Mouse (Mus musculus): ENCODE results near the gene Syt1. TPM values are rescaled to one million over a fixed set of nuclear protein-coding genes. Genes with fewer than 3 reads are reported as not detected.

The Syt1 gene
- total RNA-seq, 2 experiments from 2014 or later, result not detected

DNA sequence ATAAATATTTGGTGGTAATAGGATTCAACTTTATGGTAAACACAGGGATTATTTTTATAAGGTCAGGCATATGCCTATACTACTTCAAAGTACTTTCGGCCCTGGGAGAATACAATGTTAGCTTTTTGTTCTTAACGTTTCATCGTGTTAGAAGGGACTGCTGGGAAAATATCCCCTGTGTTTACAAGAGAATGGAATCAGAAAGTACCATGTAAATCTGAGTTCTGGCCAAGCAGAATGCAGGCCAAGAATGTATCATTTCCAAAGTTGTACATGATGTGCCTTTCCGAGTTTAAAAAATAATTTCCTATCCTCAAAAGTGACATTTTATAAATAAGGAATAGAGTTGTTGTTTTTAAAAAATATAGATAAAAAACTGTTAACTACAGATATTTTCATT is 121.7 kb downstream of the Syt1 start:
- no peak for ATAC-seq (replicated peaks; ENCODE audit: low FRiP score, poor library complexity, severe bottlenecking)

DNA sequence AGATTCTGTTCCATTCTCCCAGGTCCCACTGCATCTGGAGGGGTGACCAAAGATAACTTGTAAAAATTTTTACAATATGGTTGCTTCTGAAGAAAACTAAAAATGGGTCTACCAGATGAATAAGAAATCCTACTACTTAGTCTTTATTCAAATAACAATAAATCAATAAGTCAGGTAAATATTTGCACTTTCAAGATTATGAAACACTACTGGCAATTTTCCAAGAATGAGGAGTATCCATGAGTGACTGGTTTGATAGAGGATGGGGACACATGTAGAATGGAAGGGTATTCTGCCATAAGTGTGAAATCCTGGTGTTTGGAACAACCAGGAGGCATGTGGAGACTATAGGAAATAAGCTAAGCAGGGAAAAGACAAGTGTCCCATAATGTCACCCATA is 124.0 kb downstream of the Syt1 start:
- no peak for ATAC-seq (replicated peaks; ENCODE audit: low FRiP score, poor library complexity, severe bottlenecking)

DNA sequence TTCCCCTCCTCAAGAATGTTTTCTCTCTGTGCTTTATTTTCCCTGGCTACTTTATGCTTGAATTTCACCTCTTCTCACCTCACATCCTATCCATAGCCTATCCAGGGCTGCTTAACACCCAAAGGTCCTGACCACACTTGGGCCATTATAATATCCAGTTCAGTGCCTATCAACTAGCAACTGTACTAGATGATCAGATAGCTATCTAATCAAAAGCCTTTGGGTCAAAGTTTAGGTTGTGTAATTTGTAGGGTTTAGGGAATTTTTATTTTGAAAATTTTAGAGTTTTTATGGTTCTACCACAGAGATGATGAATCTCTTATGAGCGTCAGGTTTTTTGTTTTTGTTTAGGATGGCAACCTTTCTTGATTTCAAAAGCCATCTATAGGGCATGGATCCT is 125.0 kb downstream of the Syt1 start:
- no peak for ATAC-seq (replicated peaks; ENCODE audit: low FRiP score, poor library complexity, severe bottlenecking)

- no peak for ATAC-seq (replicated peaks; ENCODE audit: low FRiP score, poor library complexity, severe bottlenecking)
Measured at GRCm38 (mm10) chr10:108884520-108884919, 126.3 kb downstream of the Syt1 start.

DNA sequence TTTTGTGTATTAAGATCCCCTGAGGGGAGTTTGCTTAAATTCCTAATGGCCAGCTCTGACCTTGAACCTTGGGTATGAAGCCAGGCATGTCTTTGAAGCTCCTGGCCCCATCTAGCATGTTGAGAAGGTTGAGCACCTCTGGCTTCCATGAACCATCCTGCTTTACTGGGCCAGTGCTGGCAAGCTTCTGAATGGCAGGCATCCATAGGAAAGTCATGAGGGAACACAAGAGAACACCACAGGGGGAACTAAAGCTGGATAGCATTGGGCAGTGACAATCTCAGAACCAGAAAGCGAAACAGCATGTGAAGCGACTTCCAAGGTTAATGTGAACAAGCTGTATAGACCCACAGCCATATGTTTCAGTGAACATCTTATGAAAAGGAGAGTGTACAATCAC is 130.4 kb downstream of the Syt1 start:
- no peak for ATAC-seq (replicated peaks; ENCODE audit: low FRiP score, poor library complexity, severe bottlenecking)

GRCm38 (mm10) chr10:108875730-108876129 is 135.1 kb downstream of the Syt1 start:
- ATAC-seq (replicated peaks; ENCODE audit: low FRiP score, poor library complexity, severe bottlenecking), result no peak

DNA sequence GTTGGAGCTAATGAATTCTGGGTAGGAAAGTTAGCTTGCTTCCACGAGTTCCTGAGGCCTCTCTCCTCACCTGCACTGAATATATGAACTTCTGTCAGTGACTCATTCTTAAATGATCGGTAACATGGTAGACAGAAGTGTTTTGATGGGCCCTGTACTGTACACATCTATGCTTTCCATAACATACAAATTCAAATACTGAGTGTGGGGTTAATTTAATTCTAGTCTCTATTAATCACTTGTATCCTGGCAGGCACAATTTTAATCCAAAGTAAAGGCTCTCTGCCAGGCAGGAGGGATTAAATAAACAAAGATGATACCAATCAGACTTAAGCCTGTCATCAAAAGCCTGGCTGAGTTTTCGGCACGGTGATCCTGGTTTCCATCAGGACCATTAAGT is 136.1 kb downstream of the Syt1 start:
- no peak for ATAC-seq (replicated peaks; ENCODE audit: low FRiP score, poor library complexity, severe bottlenecking)

DNA sequence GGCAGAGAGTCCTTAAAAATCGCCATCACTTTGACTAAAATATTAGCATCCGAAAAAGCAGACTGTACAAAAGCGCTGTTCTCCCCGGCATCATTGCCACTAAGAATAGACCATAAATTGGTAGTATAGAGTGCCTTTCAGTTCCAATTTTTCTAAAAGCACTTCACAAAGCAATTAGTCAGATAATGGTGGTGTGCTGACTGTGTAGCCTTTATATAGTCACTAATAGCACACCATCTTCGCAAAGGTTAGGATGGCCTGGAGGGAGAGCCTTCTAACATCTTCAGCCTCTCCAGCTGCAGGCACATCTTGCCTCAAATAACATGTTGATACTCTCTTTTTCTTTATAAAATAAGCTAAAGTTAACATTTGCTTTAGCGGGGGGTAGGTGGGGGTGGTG is 138.4 kb downstream of the Syt1 start:
- no peak for ATAC-seq (replicated peaks; ENCODE audit: low FRiP score, poor library complexity, severe bottlenecking)

DNA sequence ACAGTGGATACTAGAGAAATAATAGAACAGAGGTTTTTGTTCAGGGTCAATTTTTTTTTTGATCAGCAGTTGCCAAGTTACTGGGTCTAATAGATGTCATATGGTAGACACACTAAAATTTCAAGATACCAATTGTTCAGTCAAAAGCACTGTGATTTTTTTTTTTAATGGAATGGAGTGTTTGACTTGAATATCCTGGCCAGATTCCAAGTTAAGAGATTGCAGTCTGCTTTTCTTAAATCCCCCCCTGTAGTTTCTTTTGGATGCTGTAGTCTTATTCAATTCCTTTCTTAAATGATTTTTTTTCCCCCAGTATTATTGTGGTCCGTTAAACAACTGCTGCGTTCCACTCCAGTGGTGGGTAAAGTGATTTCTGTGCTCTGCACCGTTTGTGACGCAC is 140.2 kb downstream of the Syt1 start:
- no peak for ATAC-seq (replicated peaks; ENCODE audit: low FRiP score, poor library complexity, severe bottlenecking)

DNA sequence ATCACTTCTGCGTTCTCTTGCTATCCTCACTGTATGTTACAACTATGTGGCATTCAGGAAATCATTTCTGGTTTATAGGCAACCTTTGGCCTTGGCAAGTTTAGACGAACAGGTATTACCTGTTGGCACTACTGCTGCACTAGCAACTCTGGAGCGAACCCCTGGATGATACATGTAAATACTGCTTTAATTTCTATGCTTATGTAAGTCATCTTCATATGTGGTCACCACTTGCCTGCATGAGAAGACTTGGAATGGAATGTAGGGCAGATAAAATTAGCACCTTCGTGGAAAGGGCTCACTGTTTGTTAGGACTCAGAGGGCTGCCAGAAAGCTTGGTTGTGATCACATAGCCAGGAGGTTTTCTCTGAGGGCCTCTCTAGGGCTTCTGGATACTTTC is 142.6 kb downstream of the Syt1 start:
- ATAC-seq (replicated peaks; ENCODE audit: low FRiP score, poor library complexity, severe bottlenecking), result no peak

- no peak for ATAC-seq (replicated peaks; ENCODE audit: low FRiP score, poor library complexity, severe bottlenecking)
Measured at GRCm38 (mm10) chr10:108867202-108867601, 143.6 kb downstream of the Syt1 start.

- no peak for ATAC-seq (replicated peaks; ENCODE audit: low FRiP score, poor library complexity, severe bottlenecking)
Measured at GRCm38 (mm10) chr10:108865586-108865985, 145.2 kb downstream of the Syt1 start.

- no peak for ATAC-seq (replicated peaks; ENCODE audit: low FRiP score, poor library complexity, severe bottlenecking)
Measured at GRCm38 (mm10) chr10:108855986-108856385, 154.8 kb downstream of the Syt1 start.

GRCm38 (mm10) chr10:108852757-108853156 is 158.0 kb downstream of the Syt1 start:
- no peak for ATAC-seq (replicated peaks; ENCODE audit: low FRiP score, poor library complexity, severe bottlenecking)

GRCm38 (mm10) chr10:108837434-108837833 is 173.3 kb downstream of the Syt1 start:
- no peak for ATAC-seq (replicated peaks; ENCODE audit: low FRiP score, poor library complexity, severe bottlenecking)

- no peak for ATAC-seq (replicated peaks; ENCODE audit: low FRiP score, poor library complexity, severe bottlenecking)
Measured at GRCm38 (mm10) chr10:108832248-108832647, 178.5 kb downstream of the Syt1 start.

DNA sequence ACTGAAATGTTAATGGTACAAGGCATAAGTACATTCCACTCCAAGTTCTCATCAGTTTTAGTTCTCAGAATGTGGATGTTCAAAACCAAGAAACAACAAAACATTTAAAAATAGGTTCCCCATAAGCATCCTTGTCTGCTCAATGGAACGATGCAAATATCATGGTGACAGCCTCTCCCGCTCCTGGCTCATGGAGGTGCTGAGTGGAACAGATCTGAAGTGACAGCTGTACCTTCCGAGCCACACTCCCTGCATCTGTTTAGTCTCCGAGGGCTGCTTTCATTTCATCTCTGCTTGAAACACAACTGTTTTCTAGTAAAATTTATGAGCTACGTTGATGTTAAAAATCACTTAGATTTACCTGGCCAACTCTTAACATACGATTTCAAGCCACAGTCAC is 179.0 kb downstream of the Syt1 start:
- no peak for ATAC-seq (replicated peaks; ENCODE audit: low FRiP score, poor library complexity, severe bottlenecking)

DNA sequence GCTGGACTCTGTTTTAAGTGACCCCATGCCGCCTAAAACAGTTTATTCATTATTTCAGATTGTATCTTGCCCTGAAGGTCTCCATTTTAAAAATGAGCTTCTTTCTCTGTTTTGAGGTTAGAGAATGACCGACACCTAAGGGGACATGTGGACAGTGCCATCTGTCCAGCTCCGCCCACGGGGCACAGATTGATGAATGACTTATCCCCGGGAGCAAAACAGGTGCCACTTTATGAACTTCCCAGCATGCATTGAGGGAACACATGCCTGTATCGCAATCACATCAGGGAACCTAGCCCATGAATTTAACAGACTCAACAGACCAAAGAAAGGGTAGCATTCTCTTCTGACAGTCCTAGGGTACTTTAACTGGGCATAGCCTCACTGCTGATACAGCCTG is 188.5 kb downstream of the Syt1 start:
- ATAC-seq (replicated peaks; ENCODE audit: low FRiP score, poor library complexity, severe bottlenecking), result no peak

GRCm38 (mm10) chr10:108815339-108815738 is 195.4 kb downstream of the Syt1 start:
- ATAC-seq (replicated peaks; ENCODE audit: low FRiP score, poor library complexity, severe bottlenecking), result no peak

DNA sequence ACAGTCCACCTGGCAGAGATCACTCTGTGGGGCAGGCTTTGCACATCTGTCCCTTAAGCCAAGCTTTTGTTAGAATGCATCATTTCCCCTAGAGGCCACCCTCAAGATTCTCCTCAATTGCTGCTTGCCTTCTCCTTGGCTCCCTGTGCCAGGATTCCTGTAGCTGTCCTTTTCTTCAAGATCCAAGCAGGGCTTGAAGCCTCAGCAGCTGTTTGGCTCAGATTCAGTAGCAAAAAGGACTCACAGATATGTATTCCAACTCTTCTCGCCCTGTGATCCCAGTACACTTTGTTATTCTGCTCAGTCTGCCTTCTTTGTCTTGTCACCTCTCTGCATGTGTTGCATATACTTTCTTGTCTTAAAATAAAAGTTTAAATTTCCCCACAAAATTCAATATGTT is 206.4 kb downstream of the Syt1 start:
- no peak for ATAC-seq (replicated peaks; ENCODE audit: low FRiP score, poor library complexity, severe bottlenecking)

GRCm38 (mm10) chr10:108800776-108801175 is 210.0 kb downstream of the Syt1 start:
- ATAC-seq (replicated peaks; ENCODE audit: low FRiP score, poor library complexity, severe bottlenecking), result no peak

GRCm38 (mm10) chr10:108798826-108799225 is 212.0 kb downstream of the Syt1 start:
- no peak for ATAC-seq (replicated peaks; ENCODE audit: low FRiP score, poor library complexity, severe bottlenecking)

- ATAC-seq (replicated peaks; ENCODE audit: low FRiP score, poor library complexity, severe bottlenecking), result no peak
Measured at GRCm38 (mm10) chr10:108782817-108783216, 228.0 kb downstream of the Syt1 start.

Data from erythroblast, adult 5-6 weeks (primary cell).